Mouse (Mus musculus): ENCODE results near the gene Med13.

- TF ChIP-seq CTCF (IDR thresholded peaks at IDR 0.05; ENCODE audit: low read depth, low read length) (no peak), GATA1 (IDR thresholded peaks at IDR 0.05; ENCODE audit: borderline replicate concordance, low read length) (no peak)
These were observed 32.9 kb upstream of the Med13 start for GRCm38 (mm10) chr11:86390308-86390707.

All from G1E (cell line).